Mouse (Mus musculus) granulocyte monocyte progenitor cell, adult 5-6 weeks (primary cell): ENCODE data around the gene E030018B13Rik. TPM values are rescaled to one million over a fixed set of nuclear protein-coding genes. Genes with fewer than 3 reads are reported as not detected.

Source experiments
- ATAC-seq: replicated peaks from 2 replicates; pipeline ENCODE4 v1.8.0; 2016; ENCODE audit warnings: mild to moderate bottlenecking, moderate TSS enrichment, inconsistent platforms; ENCODE audit not compliant: poor library complexity, severe bottlenecking
- total RNA-seq, 2 experiments: library from RNA; stranded (forward) in 1 of 2; stranded (reverse) in 1 of 2; fragments of 200-712, 200-1000 nt in 1 of 2; fragments of >200 nt in 1 of 2; fragmentation: Nextera tagmentation in 1 of 2; gene quantifications; 2 replicates each; pipeline ENCODE4 v1.2.3; 2014 to 2017

The E030018B13Rik gene
- not detected in 2 replicates for total RNA-seq (2014; fragmentation: Nextera tagmentation)
- not detected in 2 replicates for total RNA-seq (2017)

DNA sequence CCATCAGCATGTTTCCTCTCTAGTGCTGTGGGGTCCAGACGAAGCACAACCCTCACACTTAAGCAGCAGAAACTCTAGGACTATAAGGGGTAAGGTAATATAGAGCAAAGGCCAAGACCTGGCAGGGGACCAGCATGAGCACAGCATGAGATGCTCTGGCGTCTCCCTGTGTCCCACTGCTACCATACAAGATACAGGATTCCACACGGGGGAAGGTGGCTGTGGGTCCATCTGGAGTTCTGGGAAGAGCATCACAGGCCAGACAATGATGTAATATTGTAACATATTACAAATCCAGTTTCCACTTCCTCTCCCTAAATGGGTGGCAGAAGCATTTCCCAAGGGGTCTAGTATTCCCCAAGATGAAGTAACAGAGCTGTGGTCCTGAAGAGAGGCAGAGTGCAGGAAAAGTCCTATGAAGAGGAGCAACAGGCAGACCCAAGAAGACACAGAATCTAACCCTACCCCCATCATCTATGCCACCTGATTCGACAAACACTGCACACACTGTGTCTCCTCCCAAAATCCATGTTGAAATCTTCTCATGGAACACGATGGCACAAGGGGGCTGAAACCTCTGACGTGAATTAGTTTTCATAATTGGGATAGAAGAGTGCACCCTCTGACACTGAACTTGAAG lies at the start of gene E030018B13Rik:
Gene E030018B13Rik, plus strand, starts transcription at position 590 of the 640 bp plus-strand sequence.
- ATAC-seq = peak; percentile 6

GRCm38 (mm10) chr7:63868356-63868918 lies 48.2 kb upstream of the E030018B13Rik start:
- ATAC-seq = no peak

GRCm38 (mm10) chr7:63871698-63872097 lies 45.0 kb upstream of the E030018B13Rik start:
- peak; percentile 43 for ATAC-seq

DNA sequence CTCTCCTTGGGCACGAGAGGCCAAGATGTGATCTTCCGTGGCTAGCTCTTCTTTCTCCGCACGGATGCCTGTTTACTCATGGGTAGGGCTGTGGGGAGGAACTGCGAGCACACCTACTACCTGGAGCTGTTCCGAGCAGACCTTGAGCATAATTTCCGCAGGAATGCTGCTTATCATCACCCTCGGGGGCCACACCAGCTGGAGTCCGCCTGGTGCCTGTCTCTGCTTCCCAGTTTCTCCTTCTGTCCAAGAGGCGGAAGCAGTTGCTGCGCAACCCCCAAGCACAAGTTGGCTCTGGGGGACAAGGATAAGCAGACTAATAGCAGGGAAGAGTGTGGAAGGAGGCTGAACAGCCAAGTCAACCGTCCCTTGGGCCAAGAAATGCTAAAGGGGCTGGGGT lies 42.8 kb upstream of the E030018B13Rik start:
- ATAC-seq = no peak

- no peak; the same call in 1 of the 2 replicates for ATAC-seq
Observed at GRCm38 (mm10) chr7:63875686-63876085, 41.0 kb upstream of the E030018B13Rik start.

DNA sequence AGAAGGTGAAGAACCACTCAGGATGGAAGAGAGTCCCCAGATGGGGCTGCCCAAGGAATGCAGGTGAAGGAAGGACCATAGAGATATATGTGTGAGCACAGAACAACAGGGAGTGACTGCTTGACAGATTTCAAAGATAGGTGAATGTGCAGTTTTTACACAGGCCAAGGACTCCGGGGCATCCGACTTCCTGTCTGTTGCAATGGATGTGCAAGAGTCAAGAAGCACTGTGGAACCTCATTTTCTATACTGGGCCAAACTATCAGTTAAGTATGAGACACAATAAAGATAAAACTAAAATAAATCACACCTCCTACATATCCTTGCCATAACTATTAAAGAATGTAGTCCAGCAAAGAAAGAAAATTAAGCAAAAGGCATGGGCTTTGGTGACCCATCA lies 40.0 kb upstream of the E030018B13Rik start:
- peak; percentile 79 for ATAC-seq

GRCm38 (mm10) chr7:63877610-63878009 lies 39.0 kb upstream of the E030018B13Rik start:
- ATAC-seq = no peak; the same call in 1 of the 2 replicates

DNA sequence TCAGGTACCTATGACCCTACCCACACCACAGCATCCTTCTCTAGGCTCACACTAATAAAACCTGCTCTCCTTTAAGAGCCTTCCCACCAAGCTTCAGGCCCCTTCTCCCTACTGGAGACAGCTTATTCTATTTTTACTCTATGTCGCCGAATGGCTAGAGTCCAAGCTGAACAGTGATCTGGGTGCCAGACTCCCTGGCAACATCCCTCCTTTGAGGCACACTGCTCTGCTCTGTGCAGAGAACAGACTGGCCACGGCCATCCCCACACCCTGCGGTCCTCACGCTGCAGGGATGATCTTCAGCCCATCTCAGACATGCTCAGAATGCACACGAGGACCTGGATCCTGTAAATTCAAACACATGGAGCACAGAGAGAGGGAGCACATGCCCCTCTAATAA lies 37.1 kb upstream of the E030018B13Rik start:
- ATAC-seq = no peak

DNA sequence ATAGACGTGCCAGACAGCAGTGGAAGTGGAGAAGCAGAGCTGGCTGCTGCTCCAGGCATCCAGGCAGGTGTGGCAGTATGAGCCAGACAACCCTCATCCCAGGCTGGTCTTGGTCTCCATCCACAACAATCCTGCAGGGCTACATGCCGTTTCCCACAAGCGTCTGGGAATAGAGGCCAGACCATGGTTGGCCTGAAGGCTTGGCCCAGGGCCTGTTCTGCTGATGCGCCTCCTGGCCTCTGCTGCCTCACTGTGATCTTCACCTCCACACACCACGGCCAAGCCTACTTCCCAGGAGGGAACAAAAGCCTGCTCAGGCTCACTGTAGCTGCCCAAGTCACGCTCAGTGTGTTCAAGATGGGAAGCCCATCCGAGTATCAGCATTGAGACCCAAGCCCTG lies 33.9 kb upstream of the E030018B13Rik start:
- no peak for ATAC-seq

DNA sequence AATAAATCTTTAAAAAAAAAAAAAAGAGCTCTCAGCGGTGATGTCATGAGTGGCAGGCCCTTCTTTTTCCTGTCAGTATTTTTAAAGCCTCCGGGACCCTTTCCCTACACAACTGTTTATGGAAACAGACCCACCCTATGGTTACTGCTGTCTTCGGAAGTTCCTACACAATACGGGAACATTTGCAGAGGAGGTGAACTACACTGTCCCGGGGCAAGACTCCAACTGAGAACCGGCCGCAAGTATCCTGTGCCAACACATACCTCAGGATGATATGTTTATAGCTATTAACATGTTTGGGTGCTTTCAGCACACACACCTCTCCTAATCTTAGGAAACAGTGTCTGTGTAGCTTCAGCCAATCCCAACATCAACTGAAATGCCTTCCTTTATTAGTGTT lies 31.6 kb upstream of the E030018B13Rik start:
- ATAC-seq = no peak

- no peak for ATAC-seq
Observed at GRCm38 (mm10) chr7:63887034-63887551, 29.6 kb upstream of the E030018B13Rik start.

DNA sequence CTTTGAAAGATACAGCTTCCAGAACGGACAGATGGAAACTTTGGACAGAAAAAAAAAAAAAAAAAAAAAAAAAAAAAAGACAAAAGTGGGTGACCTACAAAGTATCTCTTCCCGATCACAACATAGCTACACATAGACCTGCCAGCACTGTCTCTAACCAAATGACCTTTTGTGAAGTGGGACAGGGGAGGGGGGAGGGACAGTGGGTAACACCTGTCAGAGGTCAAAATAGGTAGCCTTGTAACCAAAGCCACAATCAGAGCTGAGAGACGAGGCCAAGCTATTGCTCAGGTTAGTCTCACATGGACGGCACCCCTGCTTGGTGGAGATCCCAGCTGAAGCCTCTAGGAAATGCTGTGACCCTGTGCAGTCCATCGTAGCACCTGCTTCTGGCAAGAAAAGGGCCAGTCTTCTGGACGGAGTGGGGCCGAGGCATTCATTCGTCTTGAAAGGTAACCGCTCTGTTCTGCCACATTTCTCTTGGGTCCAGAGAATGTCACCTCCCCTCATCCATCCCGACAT lies 29.0 kb upstream of the E030018B13Rik start:
- ATAC-seq = no peak

- ATAC-seq = no peak
Observed at GRCm38 (mm10) chr7:63888674-63889073, 28.0 kb upstream of the E030018B13Rik start.

- ATAC-seq = no peak
Observed at GRCm38 (mm10) chr7:63889116-63889975, 27.3 kb upstream of the E030018B13Rik start.

DNA sequence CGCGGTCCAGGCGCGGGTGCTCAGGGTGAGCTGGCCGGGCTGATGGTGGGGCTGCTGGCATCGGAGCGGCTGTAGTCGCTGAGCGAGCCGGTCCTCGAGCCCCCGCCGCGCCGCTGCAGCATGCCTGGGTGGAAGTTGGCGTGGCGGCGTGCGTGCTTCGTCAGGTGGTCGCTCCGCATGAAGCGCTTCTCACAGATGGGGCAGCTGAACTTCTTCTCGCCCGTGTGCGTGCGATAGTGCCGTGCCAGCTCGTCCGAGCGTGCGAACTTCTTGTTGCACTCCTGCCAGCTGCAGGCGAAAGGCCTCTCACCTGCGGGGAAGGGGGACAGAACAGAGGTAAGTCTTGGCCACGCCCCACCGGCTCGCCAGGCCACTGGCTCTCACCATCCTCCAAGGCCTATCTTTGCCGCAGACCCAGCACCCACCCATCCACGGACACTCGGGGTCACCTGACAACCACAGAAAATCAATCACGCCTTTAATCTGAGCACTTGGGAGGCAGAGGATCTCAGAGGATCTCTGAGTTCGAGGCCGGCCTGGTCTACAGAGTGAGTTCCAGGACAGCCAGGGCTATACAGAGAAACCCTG lies 25.1 kb upstream of the E030018B13Rik start:
- no peak for ATAC-seq

GRCm38 (mm10) chr7:63893201-63893600 lies 23.5 kb upstream of the E030018B13Rik start:
- ATAC-seq = no peak

DNA sequence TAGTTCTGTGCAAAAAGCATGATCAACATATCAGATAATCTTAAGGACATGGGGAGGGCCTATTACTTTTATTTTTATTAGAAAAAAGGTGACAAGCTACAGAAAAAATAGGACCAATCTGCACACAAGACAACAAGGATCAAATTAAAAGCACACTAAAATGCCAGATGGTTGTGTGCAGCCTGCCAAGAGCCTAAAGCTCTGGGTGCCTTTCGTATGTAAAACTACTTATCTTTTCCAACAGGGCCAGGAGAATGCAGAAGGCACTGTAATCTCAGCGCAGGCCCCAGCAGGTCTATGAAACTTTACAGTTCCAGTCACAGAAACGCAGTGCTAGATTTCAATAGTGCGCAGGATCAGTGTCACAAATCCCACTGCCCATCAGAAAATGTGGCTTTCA lies 22.9 kb upstream of the E030018B13Rik start:
- ATAC-seq = no peak

- ATAC-seq = no peak
Observed at GRCm38 (mm10) chr7:63894662-63895061, 22.0 kb upstream of the E030018B13Rik start.

GRCm38 (mm10) chr7:63895223-63895622 lies 21.4 kb upstream of the E030018B13Rik start:
- ATAC-seq = 0 out of 2 replicates have a peak, but pooled peaks have one; percentile 14

DNA sequence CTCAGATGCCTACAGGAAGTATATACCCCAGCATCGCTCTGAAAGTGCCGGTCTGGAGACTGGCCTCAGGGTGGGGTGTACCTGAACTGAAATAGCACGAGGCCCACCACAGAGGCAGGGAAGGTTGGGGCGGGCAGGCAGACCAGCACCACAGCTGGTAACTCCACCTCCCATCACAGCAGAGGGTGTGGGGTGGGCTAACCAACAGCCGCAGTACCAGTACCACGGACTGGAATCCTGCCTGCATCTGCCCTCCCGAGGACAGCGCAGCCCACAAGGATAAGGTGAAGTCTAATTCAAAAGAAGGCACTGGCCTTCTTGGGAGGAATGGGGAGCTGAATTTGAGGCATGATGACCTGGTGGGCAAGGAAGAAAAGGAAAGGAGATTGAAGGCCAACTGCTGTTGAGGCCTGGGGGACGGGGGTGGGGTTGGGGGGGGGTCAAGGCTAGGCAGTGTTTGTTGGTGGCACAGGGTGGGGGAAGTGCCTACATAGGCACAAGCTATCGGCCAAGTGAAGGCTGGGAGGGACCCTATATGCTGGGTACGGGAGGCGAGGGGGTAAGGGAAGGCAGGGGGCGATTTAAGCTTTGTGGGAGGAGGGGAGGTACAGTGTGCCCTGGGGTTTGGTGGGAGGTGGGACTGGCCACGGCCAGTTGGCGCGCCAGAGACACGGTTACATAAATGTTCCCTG lies 20.2 kb upstream of the E030018B13Rik start:
- ATAC-seq = 0 out of 2 replicates have a peak, but pooled peaks have one; percentile 2
